Mouse (Mus musculus) cerebellum, postnatal 25 days (tissue): ENCODE data around the gene Nceh1.
"Not testable (repeated sequence)": the region's sequence is repeated elsewhere in the genome, so short reads cannot be mapped to it uniquely, and the experiment has no call there.

Experiments
- DNase-seq, 2 experiments: peaks; one replicate each; pipeline ENCODE4 v3.0.0; 2021; ENCODE audit warnings: mixed read lengths in 2 of 2

The Nceh1 gene

DNA sequence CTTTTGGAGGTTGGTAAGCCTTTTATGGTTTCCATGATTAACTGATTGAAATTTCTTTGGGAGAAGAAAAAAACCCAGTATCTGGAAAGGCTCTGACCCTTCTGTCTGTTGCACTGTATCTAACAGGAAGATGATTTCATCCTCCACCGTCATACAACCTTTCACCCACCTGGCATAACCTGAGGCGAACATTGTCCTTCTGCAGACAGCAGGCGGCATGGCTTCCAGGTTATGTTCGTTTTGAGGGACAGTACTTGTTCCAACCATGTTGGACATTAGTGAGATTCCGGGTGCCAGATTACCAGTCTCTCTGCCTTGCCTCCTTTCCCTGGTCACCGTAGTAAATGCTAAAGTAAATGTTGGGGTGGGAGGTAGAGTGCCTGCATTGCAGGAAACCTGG, 51.1 kb downstream of the Nceh1 start:
- no peak for DNase-seq

DNA sequence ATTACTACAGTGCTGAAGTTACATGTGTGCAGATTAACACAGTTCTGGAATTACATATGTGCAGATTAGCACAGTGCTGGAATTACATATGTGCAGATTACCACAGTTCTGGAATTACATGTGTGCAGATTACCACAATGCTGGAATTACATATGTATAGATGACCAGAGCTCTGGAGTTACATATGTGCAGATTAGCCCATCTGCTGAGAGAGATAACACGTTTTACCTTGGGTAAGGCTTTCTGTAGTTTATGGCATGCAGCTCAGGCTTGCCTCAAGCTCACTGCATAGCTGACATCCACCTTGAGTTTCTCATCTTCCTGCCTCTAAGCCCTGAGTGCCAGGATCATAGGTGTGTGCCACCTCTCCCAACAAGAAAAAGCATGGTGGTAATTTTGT, 52.2 kb downstream of the Nceh1 start:
- DNase-seq: no peak

DNA sequence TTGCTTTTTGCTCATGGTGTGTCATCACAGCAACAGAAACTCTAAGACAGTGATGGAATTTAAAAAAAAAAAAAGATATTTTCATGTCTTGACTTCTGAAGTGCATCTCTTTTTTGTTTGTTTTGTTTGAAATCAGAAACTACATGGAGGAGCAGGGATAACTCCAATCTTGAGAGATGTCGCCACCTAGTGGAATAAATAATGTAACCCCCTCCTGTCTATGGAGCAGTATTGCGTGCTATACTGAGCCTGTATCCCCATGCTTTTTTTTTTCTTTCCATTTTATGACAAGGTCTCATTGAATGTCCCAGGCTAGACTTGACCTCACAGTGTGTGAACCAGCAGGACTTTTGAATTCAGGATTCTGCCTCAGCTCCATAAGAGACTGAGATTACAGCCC, 54.5 kb downstream of the Nceh1 start:
- DNase-seq: peak; percentile 14 to 44

DNA sequence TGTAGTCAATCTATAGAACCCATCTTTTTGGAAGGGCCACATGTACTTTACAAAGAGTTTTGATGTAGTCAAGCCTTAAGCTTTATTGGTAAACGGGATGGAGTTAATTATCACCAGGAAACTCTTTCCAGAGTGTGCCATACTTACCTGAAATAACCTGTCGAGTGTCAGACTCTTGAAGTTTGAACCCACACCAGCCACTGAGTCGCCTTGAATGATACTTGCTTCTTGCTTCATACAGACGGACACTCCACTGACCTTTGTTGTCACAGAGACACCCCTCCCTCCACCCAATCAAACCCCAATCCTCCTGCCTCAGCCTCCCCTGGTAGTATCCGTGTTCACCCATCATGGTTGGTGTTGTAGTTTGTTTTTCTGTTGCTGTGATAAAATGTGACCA, 55.8 kb downstream of the Nceh1 start:
- no peak for DNase-seq

DNA sequence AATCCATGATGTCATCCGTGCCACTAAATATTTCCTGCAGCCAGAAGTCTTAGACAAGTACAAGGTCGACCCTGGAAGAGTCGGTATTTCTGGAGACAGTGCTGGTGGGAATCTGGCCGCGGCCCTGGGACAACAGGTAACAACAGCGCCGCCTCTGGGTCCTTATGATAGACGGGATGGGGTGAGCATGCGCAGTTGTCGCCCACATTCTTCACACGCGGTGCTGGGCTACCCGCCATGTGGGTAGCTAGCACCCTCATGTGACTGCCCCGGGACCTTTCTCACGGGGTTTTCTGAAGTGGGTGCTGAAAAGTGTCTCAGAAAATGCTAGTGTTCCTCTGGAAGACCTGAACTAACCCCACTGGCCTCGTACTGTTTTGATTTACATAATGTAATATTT, 56.8 kb downstream of the Nceh1 start:
- DNase-seq: no peak

DNA sequence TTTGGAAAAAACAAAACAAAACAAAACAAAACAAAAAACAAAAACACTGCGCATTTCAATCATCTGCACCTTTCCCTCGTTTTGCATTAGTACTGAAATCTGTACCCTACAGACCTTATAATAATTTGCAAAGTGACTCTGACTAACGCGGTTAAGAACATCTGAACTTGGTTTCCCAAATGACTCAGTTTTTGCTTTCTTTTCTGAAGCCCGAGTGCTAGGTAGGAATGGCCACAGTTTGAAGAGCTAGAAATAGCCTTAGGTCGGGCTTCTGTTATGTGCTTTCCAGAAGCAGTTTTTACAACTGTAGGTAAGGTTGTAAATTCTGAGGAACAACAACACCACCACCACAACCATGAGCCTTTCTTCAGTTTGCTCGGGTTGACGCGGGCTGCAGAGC, 59.1 kb downstream of the Nceh1 start:
- DNase-seq: no peak

DNA sequence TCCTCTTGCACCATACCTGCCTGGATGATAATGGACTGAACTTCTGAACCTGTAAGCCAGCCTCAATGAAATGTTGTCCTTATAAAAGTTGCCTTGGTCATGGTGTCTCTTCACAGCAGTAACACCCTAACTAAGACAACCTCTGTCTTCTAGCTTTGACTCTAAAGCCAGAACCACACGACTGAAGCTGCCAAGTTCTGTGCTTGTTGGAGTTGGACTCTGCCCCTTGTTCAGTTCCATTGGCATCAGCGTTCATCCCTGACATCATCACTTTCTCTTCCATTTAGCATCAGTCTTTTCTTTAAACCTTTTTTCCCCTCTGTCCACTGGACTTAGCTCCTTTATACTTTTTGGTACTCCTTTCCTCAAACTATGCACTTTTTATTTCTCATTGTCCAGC, 63.4 kb downstream of the Nceh1 start:
- DNase-seq: no peak

DNA sequence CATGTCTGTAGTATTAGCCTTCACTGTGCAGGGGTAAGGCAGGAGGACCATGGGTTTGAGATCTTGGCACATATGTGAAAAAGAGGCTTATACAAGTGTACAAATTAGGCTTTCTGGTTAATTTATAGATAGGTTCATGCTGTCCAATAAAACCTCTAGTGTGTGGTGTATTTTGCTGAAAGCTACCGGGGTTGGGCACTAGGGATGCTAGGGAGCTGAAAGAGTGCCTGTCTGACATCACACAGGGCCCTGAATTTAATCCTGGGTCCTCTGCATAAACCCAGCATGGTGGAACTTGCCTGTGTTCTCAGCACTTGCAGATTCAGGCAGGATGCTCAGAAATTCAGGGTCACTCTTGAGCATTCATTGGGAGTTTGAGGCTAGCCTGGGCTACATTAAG, 65.0 kb downstream of the Nceh1 start:
- DNase-seq: no peak

DNA sequence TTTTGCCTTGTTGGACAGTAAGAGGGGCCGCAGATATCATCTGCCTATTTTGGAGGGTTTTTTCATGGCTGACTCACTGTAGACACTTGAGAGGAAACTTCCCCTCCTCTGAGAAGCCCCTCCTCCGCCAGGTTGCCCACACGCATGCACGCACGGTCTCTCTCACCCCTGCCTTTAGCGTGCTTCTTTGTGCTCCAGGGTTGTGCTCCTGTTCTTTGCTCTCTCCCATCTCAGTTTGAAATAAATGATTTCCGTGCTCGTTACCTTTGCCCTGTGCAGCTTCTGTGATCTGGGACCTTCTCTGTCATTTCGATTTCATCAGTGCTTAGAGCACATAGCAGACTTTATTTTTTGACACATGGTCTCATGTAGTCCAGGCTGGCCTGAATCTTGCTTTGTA, 66.3 kb downstream of the Nceh1 start:
- no peak for DNase-seq

DNA sequence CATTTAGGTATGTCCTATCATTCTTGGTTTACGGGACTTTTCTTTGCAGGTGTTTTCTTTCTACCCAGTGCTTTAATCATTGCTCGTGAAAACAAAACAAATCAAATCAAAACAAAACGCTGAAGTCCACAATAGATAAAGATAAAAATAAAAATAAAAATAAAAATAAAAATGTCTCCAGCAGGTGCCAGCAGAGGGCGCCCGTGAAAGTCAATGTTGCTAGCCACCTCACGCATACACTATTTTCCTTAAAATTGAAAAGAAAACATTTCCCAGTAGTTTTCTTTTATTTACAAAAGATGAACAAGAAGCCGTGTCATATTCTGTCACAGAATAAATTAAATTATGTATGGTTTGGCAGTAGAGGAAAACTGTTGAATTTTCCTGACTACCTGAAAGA, 68.2 kb downstream of the Nceh1 start:
- DNase-seq: no peak

DNA sequence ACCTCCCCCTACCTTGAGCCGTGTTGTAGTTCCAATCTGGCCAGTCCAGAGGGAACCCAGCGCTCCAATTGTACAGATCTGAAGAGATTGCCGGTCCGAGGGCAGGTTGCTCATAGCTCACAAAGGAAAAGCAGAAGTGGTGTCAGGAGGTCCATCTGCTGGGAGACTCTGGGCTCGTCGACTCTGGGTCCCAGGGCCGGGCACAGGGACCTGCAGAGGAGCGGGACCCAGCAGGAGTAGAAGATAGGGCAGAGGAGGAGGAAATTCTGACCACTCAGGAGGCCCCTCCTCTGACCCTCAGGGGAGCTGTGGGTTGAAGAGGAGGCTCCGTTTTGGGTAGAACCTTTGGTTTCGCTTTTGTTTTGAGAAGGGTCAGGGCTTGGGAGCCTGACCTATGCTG, 75.7 kb downstream of the Nceh1 start:
- DNase-seq: no peak

DNA sequence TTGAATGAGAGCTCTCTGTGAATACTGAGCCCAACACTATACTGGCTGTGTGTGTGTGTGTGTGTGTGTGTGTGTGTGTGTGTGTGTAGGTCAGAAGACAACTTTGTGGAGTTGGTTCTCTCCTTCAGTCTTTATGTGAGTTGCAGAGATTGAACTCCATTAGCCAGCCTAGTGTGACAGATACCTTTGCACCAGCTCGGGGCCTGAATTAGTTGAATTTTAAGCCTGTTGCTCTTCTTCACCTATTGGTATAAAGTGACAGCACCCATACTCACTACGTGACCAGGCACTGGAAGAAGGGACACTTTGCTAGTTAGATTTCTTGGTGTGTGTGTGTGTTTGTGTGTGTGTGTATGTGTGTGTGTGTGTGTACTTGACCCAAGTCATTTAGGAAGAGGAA, 77.6 kb downstream of the Nceh1 start:
- DNase-seq: no peak

DNA sequence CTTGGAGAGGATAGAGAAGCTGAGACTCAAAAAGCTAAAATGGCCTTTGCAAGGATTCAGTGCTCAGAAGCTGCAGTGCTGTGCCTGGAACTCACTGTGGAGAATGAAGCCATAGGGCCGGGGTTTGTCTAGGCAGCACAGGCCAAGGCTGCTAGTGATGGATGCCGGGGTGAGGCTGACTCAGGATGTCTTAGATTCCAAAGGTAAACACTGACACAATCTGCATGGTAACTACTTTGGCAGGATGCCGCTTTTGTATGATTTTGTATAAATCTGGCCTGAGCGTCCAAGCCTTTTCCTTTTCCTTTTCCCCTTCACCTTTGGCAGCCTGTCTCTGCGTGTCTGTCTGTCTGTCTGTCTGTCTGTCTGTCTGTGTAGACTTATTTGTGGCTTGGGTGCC, 84.6 kb downstream of the Nceh1 start:
- DNase-seq: no peak

DNA sequence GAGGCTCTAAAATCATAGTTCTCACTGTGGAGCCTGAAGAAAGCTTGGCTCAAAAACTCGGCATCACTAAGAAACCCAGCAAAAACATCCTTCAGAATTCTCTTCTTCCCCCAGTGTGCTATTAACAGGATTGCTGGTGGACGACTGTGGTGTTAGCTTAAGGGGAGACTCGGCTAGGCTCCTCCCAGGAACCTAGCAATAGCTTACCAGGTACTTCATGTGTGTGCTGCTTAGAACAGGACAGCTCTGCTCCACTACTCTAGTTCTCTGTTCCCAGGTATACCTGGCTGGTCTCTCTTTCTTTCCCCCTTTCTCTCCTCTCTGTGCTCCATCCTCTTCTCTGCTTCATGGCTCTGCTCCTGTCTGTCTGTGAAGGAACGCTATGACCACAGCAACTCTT, 85.1 kb downstream of the Nceh1 start:
- DNase-seq: no peak

DNA sequence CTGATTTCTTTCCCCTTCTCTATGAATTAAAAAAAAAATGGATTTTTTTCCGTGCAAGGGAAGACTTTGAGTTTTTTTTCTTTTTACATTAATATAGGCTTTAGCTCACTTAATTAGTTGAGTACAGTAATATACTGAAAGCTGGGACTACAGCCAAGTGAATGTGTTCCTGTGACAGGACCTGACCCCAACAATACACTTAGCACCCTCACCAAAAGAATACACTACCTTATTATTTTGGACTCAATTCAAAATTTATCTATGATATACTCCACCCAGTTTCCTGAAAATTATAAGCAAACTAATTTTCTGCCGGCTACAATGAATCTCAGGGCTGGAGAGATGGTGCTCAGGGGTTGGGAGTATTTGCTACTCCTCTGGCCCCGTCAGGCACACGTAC, 86.4 kb downstream of the Nceh1 start:
- no peak for DNase-seq

DNA sequence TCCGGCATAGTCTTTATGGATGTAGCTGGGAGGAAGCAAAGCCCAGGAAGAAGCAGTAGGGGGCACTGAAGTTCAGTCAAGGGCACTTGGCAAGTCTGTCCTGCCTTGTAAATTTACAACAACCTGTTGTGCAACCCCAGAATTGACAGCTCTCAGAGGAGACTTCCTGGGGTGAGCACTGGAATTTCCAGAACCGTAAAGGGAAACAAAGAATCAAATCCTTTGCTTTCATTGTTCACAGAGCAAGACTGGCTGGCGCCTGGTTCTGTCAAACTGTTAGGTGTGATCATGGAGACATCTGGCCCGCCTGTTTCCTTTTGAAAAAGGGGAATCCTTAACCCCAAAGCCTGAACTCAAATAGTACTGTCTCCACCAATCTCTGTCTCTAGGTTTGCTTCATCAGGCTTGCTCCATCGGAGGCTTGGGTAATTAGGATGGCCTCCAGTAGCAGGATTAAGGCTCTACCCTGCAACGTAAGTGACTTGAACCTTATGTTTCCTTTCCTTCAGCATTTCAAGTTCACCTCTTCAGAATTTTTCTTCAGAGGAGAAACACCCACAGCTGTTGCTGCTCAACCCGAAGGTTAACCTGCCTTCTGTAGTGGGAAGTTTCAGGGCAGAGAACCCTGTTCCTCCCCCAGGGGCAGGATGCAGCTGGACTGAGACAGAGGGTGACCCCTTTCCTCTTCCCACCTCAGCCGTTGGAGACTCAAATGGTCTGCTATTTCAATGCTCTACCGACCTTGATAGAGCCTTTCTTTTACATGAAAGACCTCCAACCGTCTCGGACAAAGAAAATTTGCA, 87.6 kb downstream of the Nceh1 start:
- DNase-seq: no peak

DNA sequence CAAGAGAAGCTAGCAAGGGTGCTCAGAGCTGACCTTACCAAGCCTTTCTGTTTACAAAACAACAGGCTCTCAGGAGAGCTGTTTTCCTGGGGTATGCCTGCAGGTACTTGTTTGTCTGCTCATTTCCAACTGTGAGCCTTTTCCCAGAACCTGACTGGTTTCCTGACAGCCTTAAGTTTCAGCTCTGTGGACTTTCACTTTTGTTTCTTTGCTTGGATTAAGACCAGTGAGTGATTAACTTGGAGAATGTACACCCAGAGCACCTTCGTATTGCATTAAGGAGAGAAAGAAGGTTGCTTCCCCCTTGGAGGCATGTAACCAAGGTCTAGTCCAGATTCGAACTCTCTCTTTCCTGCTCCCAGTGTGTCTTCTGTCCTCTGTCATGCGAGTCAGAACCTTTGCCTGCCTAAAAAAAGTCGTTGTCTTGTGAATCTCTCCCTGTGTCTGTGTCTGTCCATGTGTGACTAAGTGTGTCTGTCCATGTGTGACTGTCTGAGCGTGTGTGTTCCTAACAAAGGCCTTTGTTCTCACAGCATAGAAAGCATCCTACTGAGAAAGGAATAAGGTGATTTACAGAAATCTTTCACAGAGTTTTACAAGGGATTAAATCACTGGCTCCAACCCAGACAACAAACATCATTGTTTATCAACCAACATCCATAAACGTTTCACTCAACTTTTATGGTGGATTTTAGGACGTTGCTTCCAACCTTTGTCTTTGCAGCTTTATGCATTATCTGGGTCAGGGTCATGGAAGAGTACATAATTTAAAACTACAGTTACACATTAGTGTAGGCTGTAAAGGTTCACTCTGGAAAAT, 90.4 kb downstream of the Nceh1 start:
- no peak for DNase-seq

DNA sequence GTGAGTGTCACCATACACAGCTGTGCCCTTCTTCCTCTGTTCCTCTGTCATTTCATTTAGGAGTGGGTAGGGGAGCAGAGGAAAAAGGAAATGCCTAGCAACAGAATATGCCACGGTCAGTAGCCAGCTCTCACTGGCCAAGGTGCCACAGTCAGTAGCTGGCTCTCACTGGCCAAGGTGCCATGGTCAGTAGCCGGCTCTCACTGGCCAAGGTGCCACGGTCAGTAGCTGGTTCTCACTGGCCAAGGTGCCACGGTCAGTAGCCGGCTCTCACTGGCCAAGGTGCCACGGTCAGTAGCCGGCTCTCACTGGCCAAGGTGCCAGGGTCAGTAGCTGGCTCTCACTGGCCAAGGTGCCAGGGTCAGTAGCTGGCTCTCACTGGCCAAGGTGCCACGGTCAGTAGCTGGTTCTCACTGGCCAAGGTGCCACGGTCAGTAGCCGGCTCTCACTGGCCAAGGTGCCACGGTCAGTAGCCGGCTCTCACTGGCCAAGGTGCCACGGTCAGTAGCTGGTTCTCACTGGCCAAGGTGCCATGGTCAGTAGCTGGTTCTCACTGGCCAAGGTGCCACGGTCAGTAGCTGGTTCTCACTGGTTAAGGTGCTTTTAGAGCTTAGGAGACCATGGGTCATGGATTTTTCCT, 96.6 kb downstream of the Nceh1 start:
- DNase-seq: not testable (repeated sequence)

DNA sequence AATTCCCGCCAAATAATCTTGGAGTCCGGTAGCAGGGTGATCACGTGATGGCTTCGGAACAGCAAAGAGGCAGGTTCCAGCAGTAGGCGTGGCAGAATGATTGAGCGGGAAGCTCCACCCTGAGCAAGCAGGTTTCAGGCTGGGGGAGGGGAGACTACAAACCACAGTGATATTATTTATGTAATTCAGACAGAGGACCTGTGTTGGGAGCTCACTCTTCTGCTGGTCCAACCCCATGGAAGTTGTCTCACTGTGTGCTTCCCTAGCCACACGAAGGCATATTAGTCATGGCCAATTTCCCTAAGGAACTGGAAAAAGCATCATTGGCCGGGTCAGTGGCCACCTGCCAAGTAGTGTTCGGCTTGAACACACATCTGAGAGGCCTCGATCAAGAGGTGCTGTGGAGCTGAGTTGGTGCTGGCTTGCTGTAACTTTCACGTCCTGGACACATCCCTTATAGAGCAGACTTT, 97.5 kb downstream of the Nceh1 start:
- peak in 1 of 2 experiments; percentile 18 for DNase-seq

DNA sequence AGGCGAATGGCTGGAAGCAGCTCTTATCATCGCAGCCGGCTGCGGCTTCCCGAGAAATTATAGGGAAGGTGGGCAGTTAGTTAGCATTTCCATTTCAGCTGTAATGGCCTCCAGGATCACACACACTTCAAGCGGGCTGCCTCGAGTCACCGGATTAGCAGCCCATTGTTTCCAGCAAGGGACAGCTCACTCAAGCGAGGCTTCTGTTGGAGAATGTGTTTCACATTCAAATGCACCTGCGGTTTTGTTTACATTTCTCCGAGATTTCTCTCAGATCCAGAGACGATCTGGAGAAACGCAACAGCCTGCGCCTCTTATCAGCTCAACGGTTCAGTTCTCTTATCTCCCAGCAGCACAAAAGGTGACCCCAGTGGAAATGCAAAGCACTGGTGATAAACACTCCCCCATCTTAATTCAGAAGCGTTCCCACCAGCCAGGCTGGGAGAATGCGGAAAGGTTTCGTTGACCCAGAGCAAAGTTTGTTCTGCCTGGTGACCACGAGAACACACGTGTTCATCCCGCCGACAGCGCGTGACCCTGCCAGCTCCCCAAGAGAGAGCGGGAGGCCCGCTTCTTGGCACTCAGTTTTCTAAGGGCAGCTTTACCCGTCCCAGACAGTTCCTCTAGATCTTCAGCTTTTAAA, 100.4 kb downstream of the Nceh1 start:
- peak; percentile 19 to 21 for DNase-seq

DNA sequence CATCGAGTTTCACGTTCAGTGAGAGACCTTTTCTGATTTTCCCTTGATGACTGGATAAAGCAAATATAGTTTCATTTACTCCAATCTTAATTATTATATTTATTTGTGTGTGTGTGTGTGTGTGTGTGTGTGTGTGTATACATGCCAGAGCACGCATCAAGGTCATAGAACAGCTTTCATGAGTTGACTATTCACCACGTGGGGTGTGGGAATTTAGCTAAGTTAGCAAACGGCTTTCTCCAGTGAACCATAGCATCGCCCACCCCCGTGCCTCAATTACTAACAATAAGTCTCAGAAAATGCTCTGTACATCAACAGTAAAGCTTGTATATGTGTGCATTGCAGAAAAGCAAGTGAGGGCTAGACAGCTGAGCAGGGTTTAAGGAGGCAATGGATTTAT, 101.0 kb downstream of the Nceh1 start:
- DNase-seq: no peak

DNA sequence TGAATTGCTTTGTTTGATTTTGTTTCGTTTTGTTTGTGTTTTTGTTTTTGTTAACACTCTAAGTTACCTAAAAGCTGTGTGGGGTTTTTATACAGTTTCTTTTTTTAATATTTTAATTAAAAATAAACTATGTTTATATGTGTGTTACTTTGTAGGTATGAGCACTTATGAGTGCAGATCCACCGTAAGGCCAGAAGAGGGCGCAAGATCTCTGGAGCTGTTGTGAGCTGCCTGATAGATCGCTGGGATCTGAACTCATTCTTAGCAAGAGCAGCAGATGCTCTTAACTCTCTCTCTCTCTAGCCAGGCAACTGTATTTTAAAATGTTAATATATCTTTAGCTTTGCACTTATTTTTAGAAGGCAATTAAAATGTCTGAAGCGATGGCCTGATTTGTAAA, 101.5 kb downstream of the Nceh1 start:
- no peak for DNase-seq

DNA sequence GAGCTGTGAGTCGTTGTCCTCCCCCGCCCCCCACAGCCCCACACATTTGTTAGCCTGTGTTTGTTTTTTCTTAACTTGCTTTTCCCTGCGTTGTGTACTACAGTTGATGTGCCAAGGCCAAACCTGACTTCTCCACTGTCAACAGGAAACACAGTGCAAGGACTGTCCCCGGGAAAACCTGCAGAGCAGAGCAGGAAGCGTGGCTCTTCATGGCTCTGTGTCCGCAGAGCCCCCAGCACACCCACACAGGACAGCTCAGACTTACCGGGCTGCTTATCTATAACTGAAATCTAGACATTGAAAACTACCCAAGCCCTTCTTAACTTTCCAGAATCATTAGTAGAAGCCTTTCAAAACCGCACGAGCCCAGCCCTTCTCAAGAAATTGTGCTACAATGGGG, 102.3 kb downstream of the Nceh1 start:
- DNase-seq: no peak
